Mouse (Mus musculus) urinary bladder, postnatal 14 days (tissue): ENCODE data around the gene Rgl1.

Experiments used
- DNase-seq: peaks from one replicate; pipeline ENCODE4 v3.0.0; 2021; ENCODE audit warnings: low spot score

Rgl1 gene

GRCm38 (mm10) chr1:152508481-152509220 lies 257.5 kb downstream of the Rgl1 start:
- no peak for DNase-seq

DNA sequence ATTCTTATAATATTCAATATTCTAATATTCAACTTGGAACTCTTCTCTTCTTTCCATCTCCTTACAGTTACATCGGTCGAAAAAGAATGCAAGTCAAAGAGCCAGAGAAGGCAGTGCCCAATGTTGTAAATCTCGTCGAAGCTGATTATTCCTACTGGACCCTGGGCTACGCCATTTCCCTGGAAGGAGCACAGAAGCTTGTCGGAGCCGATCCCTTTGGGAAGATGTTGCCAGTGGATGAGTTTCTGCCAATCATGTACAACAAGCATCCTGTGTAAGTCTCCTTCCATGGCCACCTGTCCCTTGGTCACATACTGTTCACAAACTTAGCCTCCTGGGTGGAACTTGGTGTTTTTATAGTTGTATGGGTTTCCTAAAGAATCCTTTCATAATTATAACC lies 259.4 kb downstream of the Rgl1 start:
- no peak for DNase-seq

DNA sequence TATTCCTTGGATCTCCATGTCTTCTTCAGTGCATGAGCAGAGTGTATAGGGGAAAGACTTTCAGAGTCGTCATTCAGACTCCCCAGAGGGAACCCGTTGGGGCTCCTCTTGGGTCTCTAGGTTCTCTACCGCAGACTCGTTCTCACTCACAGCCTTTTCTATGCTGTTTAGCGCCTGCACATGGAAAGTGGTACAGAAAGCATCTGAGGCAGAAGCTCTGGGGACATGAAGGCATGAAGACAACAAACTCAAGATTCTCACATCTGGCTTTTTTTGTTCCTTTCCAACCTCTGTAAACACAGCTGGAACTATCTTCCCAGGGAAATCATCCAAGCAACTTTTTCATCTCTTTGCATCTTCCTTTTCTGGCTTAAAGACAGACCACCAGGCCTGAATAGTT lies 260.0 kb downstream of the Rgl1 start:
- no peak for DNase-seq

- peak; percentile 19 for DNase-seq
Measured at GRCm38 (mm10) chr1:152499802-152500201, 266.3 kb downstream of the Rgl1 start.

- DNase-seq: peak; percentile 15
Measured at GRCm38 (mm10) chr1:152497581-152497980, 268.6 kb downstream of the Rgl1 start.

GRCm38 (mm10) chr1:152496831-152497230 lies 269.3 kb downstream of the Rgl1 start:
- no peak for DNase-seq

GRCm38 (mm10) chr1:152492258-152492657 lies 273.9 kb downstream of the Rgl1 start:
- DNase-seq: no peak

DNA sequence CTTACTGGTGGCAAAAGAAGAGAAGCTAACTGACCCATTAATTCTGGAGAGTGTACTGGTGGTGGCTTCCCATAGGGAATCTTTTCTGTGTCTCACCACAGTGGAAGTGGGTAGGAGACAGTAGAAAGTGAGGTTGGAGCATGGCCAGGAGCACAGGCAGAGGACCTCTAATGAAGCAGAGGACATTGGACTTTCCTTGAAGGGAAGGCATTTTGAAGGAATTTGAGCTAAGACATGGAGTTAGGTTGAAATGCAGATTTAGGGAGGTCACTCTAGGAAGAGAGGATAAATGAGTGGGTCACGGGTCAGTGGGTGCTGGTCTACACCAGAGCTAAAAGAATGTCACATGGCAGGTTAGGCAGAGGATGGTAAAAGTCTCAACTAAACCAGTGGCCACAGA lies 275.3 kb downstream of the Rgl1 start:
- DNase-seq: no peak

DNA sequence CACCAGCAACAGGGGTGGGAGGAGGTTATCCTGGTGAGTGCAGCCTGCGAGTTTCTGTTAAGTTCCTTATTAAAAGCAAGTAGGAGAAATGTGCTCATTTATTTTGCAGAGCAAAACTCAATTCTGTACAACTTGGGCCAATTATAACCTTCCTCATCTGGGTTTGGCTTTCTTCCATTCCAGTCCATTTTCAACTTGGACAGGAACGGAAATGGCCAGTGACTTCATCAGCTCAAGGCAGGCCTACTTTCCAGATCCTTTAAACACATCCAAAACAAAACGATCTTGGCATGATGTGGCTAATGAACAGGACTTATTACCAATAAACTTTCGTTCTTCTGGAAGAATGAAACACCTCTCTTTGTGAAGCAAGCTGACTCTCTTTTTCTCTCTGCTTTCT lies 290.0 kb downstream of the Rgl1 start:
- DNase-seq: no peak

DNA sequence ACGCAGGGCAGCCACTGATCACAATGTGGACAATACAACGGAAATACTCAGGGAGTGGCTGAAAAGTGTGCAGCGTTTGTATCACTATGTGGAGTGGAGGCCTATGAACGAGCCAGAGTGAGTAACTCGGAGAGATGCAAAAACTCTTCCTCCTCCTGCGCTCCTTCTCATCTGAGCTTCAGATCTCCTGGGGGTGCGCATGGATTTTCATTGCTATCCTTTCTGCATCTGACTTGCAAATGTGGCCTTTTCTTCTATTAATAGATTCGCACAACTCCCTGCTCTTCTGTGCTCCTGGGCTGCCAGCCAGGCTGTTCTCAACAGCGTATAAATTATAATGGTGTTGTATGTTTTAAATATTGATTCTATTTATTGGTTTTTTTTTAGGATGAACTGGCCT lies 297.7 kb downstream of the Rgl1 start:
- no peak for DNase-seq
